Mouse (Mus musculus): ENCODE measurements at regions not wholly inside any gene's neighbourhood (a gene's known extent, or its start where the extent isn't known, plus 50 kb on each side); places are given as distances from the start of the nearest gene placed in this dataset.

DNA sequence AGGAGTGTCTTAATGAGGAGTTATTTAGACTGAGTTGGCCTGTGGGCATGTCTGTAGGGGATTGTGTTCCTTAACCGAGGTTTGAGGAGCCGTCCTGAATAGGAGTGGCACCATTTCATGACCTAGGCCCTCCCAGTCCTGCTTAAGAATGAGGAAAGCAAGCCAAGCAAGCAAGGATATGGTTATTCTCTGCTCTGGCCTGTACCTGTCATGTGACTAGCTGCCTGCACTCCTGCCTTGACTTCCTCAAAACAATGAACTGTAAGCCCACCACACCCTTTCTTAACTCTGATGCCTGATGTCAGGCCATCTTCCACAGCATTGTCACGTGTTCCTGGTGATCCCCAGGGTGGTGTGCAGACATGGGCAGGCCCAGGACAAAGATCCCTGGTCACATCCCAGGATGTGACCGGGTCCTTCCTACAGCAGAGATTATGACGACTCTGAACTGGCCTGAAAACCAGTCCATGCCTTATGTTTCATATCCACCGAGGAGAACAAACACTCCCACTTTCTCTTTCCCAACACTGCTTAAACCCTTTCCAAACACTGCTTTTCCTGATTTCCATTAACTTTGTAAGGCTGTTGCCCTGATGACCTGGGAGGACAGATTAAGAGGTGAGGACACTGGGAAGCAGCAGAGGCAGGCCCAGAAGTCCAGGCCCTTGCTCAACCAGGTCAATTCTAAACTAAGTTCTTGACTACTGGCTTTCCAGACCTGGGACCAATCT is 67.2 kb upstream of the Insig1 start:
- TF ChIP-seq POLR2A (IDR thresholded peaks at IDR 0.05; ENCODE audit: low read depth, low read length) (no peak), CTCF (IDR thresholded peaks at IDR 0.05; ENCODE audit: borderline replicate concordance, insufficient read depth, low read length) (no peak)
